Mouse (Mus musculus) erythroblast, embryonic 14.5 days (primary cell): ENCODE measurements around the gene Prr15l. TPM values are rescaled to one million over a fixed set of nuclear protein-coding genes. Genes with fewer than 3 reads are reported as not detected.

Experiments
- H3K27me3 ChIP-seq: 2 replicates; pipeline ENCODE4 v1.6.1; 2012; ENCODE audit warnings: inconsistent platforms; ENCODE audit not compliant: control insufficient read depth
- H3K36me3 ChIP-seq: 2 replicates; pipeline ENCODE4 v1.6.1; 2012; ENCODE audit warnings: mild to moderate bottlenecking, inconsistent platforms; ENCODE audit not compliant: control insufficient read depth
- H3K4me1 ChIP-seq: 2 replicates; pipeline ENCODE4 v1.6.1; 2012; ENCODE audit warnings: inconsistent platforms; ENCODE audit not compliant: control insufficient read depth
- H3K4me3 ChIP-seq: replicated peaks from 2 replicates; pipeline ENCODE3; 2012; ENCODE audit warnings: moderate library complexity, mild to moderate bottlenecking, inconsistent platforms
- H3K9me3 ChIP-seq: 2 replicates; pipeline ENCODE4 v1.6.1; 2012; ENCODE audit warnings: low read length, inconsistent platforms, mixed read lengths; ENCODE audit not compliant: control insufficient read depth
- GATA1 ChIP-seq: IDR thresholded peaks from 2 replicates; pipeline ENCODE4 v1.6.1; 2012; ENCODE audit warnings: low read length, inconsistent platforms, mixed read lengths
- TAL1 ChIP-seq: IDR thresholded peaks from 3 replicates; pipeline ENCODE4 v1.6.1; 2012; ENCODE audit warnings: low read length, inconsistent platforms, mixed read lengths
- polyA plus RNA-seq: library from polyadenylated mRNA; stranded (reverse); fragments of >175 nt; gene quantifications from 2 replicates; pipeline ENCODE4 v1.2.3, GENCODE M21; 2012

Gene Prr15l
- polyA plus RNA-seq, 1 experiment, result 3.0 TPM

DNA sequence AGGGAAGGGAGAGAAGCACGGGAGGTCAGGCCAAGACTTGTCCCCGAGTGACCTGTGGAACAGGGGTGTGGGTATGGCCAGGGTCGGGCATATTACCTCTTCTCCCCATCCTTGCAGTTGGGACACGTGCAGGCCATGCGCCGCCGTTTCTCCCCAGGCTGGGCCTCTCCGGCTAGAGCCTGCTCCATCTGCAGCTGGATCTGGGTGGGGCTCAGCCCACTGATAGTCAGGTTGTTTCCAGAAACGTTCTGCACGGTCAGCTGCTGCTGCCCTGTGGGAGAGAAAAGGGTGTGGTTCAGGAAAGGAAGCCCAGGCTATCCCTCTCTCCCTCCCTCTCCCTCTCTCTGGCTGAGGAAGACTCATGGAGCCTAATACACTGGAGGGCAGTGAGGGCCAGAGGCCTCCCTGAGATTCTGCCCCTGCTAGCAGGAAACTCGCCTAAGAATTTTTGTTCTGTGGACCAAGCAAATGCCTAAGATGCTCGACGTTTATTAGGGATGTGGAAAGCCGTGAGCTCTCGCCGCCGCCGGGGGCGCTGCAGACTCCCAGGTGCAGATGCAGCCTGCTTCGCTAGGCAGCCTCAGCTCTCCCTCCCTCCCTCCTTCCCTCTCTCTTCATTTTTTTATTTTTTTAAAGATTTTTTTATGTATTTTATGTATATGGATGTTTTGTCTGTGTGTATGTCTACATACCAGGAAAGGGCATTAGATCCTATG, 28.3 kb downstream of the Prr15l start:
- TF ChIP-seq TAL1, result no peak; the same call in 2 of the 3 replicates
- TF ChIP-seq GATA1, result peak; percentile 77
- Histone ChIP-seq H3K4me1 (peaks cover 83% of the 10 kb centered on the region), H3K27me3 (no peaks in the 10 kb centered on the region), H3K4me3 (peak overlapping the region; percentile 39), H3K36me3 (peaks cover 99% of the 10 kb centered on the region), H3K9me3 (peaks cover 10% of the 10 kb centered on the region)

- Histone ChIP-seq H3K4me1 (peaks cover 84% of the 10 kb centered on the region), H3K36me3 (peaks cover 99% of the 10 kb centered on the region), H3K4me3 (no peak overlapping the region), H3K27me3 (no peaks in the 10 kb centered on the region), H3K9me3 (peaks cover 3% of the 10 kb centered on the region; the same call in 1 of the 2 replicates)
- TF ChIP-seq GATA1 (no peak), TAL1 (no peak)
These were observed 29.3 kb downstream of the Prr15l start for GRCm38 (mm10) chr11:96957061-96957805.

DNA sequence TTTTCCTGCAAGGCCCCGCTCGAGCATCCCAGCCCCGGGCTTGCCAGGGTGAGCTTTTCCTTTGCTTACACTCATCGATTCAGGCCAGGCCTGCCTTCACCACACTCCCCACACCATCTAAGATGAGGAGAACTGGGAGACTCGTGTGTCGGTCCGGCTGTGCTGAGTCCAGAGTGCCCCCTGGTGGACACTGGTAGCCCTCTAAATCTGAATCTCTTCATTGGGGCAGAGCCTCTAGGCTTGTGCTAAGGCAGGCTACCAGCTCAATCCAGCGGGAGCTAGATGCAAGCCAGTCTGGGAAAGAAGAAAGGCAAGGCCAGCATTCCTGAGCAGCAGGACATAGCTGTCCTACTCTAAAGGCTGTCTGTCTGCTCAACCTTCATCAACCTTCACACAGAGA, 35.7 kb downstream of the Prr15l start:
- Histone ChIP-seq H3K27me3 (no peaks in the 10 kb centered on the region), H3K4me1 (peaks cover 85% of the 10 kb centered on the region), H3K9me3 (no peaks in the 10 kb centered on the region), H3K4me3 (no peak overlapping the region), H3K36me3 (peaks cover 95% of the 10 kb centered on the region)
- TF ChIP-seq TAL1 (no peak), GATA1 (no peak)

DNA sequence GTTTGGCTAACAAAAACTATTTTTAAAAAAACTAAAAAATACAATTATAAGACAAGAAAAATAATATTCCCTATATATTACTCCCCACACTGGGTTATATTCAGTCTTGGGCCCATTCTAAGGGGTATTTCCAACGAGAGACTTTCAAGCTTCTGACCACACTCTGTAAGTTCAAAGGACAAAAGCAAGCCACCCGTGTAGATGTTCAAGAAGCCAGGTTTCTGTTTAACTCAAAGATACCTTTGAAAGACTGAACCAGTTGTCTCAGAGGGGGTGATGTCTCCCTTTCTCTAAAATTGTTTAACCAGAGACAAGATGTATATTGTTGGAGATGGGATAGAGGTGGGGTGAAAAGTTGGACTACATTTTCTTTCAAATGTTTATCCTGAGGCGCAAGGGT, 38.3 kb downstream of the Prr15l start:
- TF ChIP-seq GATA1, result no peak
- no peak for TF ChIP-seq TAL1
- Histone ChIP-seq H3K9me3 (no peaks in the 10 kb centered on the region), H3K4me3 (no peak overlapping the region), H3K27me3 (no peaks in the 10 kb centered on the region), H3K4me1 (peaks cover 92% of the 10 kb centered on the region), H3K36me3 (peaks cover 92% of the 10 kb centered on the region)

DNA sequence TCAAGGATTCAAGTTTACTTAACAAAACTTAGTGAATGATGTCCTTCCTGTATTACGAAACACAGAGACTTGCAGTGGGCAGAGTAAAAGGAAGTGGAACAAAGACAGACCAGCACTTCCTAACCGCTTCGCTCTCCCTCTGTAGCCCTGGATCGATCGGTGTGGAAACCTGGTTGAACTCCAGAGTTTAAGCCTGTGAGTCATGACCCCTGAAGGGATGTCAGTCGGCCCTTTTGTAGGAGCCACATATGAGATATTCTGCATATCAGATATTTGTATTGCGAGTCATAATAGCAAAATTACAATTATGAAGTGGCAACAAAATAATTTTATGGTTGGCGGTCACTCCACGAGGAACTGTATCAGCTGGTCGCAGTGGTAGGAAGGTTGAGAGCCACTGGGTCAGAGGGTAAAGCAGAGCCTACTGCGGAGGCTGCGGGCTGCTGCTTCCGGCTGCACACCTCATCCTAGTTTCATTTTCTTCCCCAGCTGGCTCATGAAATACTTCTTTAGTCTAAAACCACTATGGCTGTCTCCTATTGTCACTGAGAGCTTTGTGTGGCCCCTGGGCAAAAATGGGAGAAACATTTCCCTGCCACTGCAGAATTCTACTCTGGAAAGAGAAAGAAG, 39.1 kb downstream of the Prr15l start:
- Histone ChIP-seq H3K4me3 (peak overlapping the region; percentile 51), H3K27me3 (no peaks in the 10 kb centered on the region), H3K9me3 (no peaks in the 10 kb centered on the region), H3K4me1 (peaks cover 91% of the 10 kb centered on the region), H3K36me3 (peaks cover 91% of the 10 kb centered on the region)
- TF ChIP-seq GATA1, result no peak
- TF ChIP-seq TAL1, result no peak

- no peaks in the 10 kb centered on the region for H3K27me3 ChIP-seq
- peaks cover 90% of the 10 kb centered on the region for H3K36me3 ChIP-seq
- peak overlapping the region; percentile 51 for H3K4me3 ChIP-seq
- peaks cover 90% of the 10 kb centered on the region for H3K4me1 ChIP-seq
- no peaks in the 10 kb centered on the region for H3K9me3 ChIP-seq
- TF ChIP-seq TAL1 (no peak), GATA1 (0 out of 2 replicates have a peak, but pooled peaks have one; percentile 35)
These were observed 39.8 kb downstream of the Prr15l start for GRCm38 (mm10) chr11:96967544-96968269.

- no peak for TF ChIP-seq GATA1
- no peak for TF ChIP-seq TAL1
- peak overlapping the region; percentile 31 for H3K4me3 ChIP-seq
- H3K27me3 ChIP-seq, result no peaks in the 10 kb centered on the region
- no peaks in the 10 kb centered on the region for H3K9me3 ChIP-seq
- H3K36me3 ChIP-seq, result peaks cover 89% of the 10 kb centered on the region
- peaks cover 85% of the 10 kb centered on the region for H3K4me1 ChIP-seq
These were observed 40.6 kb downstream of the Prr15l start for GRCm38 (mm10) chr11:96968476-96968875.

DNA sequence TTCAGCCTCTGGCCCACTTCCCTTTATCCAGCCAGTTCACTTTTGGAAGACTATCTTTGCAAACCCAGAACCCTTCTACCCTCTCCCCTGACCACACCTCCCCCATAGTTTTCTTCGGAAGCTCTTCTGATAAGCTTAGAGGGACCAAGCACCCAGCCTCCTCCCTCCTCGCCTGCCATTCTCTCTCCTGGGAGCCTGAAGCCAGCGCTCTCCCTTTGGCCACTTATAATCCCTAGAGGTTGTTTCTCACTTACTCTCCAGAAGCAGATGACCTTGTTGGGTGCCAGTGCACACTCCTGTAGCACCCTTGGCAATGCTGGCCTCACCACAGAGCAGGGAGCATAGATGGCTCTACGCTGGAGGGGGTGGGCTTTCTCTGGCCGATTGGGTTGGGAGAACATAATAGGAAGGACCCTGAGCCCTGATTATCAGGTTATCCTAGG, 41.4 kb downstream of the Prr15l start:
- Histone ChIP-seq H3K9me3 (no peaks in the 10 kb centered on the region), H3K27me3 (no peaks in the 10 kb centered on the region), H3K4me1 (peaks cover 84% of the 10 kb centered on the region), H3K36me3 (peaks cover 89% of the 10 kb centered on the region), H3K4me3 (peak overlapping the region; percentile 8)
- TF ChIP-seq GATA1 (no peak), TAL1 (no peak)
